Mouse (Mus musculus) G1E-ER4 (cell line): Measurements from ENCODE around the gene Steap4. TPM values are rescaled to one million over a fixed set of nuclear protein-coding genes. Genes with fewer than 3 reads are reported as not detected.

ENCODE experiments used
- GATA1 ChIP-seq: IDR thresholded peaks from one replicate; pipeline ENCODE4 v1.8.0; 2012; ENCODE audit warnings: low read length, inconsistent platforms
- polyA plus RNA-seq: library from polyadenylated mRNA; stranded (reverse); fragments of >175 nt; gene quantifications from 2 replicates; pipeline ENCODE4 v1.2.3, GENCODE M21; 2012

Steap4 gene
- polyA plus RNA-seq, 1 experiment = not detected

GRCm38 (mm10) chr5:7972266-7972665 is 12.0 kb downstream of the Steap4 start:
- TF ChIP-seq GATA1 = no peak

- TF ChIP-seq GATA1 = no peak
Measured at GRCm38 (mm10) chr5:7974522-7975197, 14.4 kb downstream of the Steap4 start.

GRCm38 (mm10) chr5:7980586-7980985 is 20.3 kb downstream of the Steap4 start:
- TF ChIP-seq GATA1 = no peak

- TF ChIP-seq GATA1 = no peak
Measured at GRCm38 (mm10) chr5:7987962-7988361, 27.7 kb downstream of the Steap4 start.

- no peak for TF ChIP-seq GATA1
Measured at GRCm38 (mm10) chr5:7988415-7988814, 28.2 kb downstream of the Steap4 start.

- TF ChIP-seq GATA1 = no peak
Measured at GRCm38 (mm10) chr5:7993766-7994165, 33.5 kb downstream of the Steap4 start.

GRCm38 (mm10) chr5:7995288-7995897 is 35.1 kb downstream of the Steap4 start:
- no peak for TF ChIP-seq GATA1

- no peak for TF ChIP-seq GATA1
Measured at GRCm38 (mm10) chr5:7996401-7997044, 36.3 kb downstream of the Steap4 start.

GRCm38 (mm10) chr5:7997086-7997485 is 36.8 kb downstream of the Steap4 start:
- TF ChIP-seq GATA1 = no peak

- no peak for TF ChIP-seq GATA1
Measured at GRCm38 (mm10) chr5:8000466-8000865, 40.2 kb downstream of the Steap4 start.

GRCm38 (mm10) chr5:8002827-8003226 is 42.6 kb downstream of the Steap4 start:
- no peak for TF ChIP-seq GATA1

GRCm38 (mm10) chr5:8013276-8013675 is 53.0 kb downstream of the Steap4 start:
- TF ChIP-seq GATA1 = no peak

Other genes with a start within 250 kb of the Steap4 start
- gene Sri, start 85.6 kb downstream of the Steap4 start, polyA plus RNA-seq = 147 and 206 TPM in 2 replicates